Mouse (Mus musculus) spleen, adult 2 months (tissue): ENCODE results near the gene 2010300C02Rik.

Experiments
- CTCF ChIP-seq: fragments of 200-500 bp; IDR thresholded peaks from 2 replicates; pipeline ENCODE4 v1.5.1; 2011; ENCODE audit warnings: mild to moderate bottlenecking, inconsistent platforms; ENCODE audit not compliant: insufficient read depth, insufficient read length, insufficient replicate concordance; ENCODE audit errors: extremely low read depth
- POLR2A ChIP-seq: fragments of 200-500 bp; IDR thresholded peaks from 2 replicates; pipeline ENCODE4 v1.6.1; 2011; ENCODE audit warnings: low read depth, low read length, inconsistent platforms

GRCm38 (mm10) chr1:37708270-37708955 lies 11.5 kb downstream of the 2010300C02Rik start:
- no peak for TF ChIP-seq CTCF
- no peak for TF ChIP-seq POLR2A
